Mouse (Mus musculus): ENCODE measurements around the gene 1700025B11Rik. TPM values are rescaled to one million over a fixed set of nuclear protein-coding genes. Genes with fewer than 3 reads are reported as not detected.
A peak's percentile ranks its signal among the peaks of the same experiment; 100 is the strongest.

The 1700025B11Rik gene
- not detected in 2 replicates for polyA plus RNA-seq (2015; fragmentation: Nextera tagmentation; extraction: Ambion mirVana)

- no peaks in the 10 kb centered on the region for H3K27me3 ChIP-seq
- no peak within 1 kb of the TSS for H3K27ac ChIP-seq (replicated peaks)
- no peak within 1 kb of the TSS for H3K4me2 ChIP-seq (replicated peaks)
- no peak within 1 kb of the TSS for H3K9ac ChIP-seq
- H3K4me1 ChIP-seq, result no peaks in the 10 kb centered on the region
- H3K4me3 ChIP-seq (replicated peaks), result no peak within 1 kb of the TSS
- no peak for ATAC-seq (ENCODE audit: insufficient number of reproducible peaks, low FRiP score, low TSS enrichment, low read depth)
- H3K36me3 ChIP-seq, result no peaks in the 10 kb centered on the region
- no peaks in the 10 kb centered on the region for H3K9me3 ChIP-seq (replicated peaks)
These were observed at the start of gene 1700025B11Rik for GRCm38 (mm10) chr15:77561792-77562191. 1700025B11Rik (minus strand) TSS chr15:77561892.

GRCm38 (mm10) chr15:77606069-77606468 lies 44.4 kb upstream of the 1700025B11Rik start:
- no peaks in the 10 kb centered on the region for H3K4me1 ChIP-seq
- H3K4me3 ChIP-seq (replicated peaks), result no peak overlapping the region
- ATAC-seq (ENCODE audit: insufficient number of reproducible peaks, low FRiP score, low TSS enrichment, low read depth), result no peak
- no peaks in the 10 kb centered on the region for H3K27me3 ChIP-seq
- 94% methylated on average over 3 of the region's 3 CpGs for WGBS
- H3K9ac ChIP-seq, result no peak overlapping the region
- H3K9me3 ChIP-seq (replicated peaks), result no peaks in the 10 kb centered on the region
- no peaks in the 10 kb centered on the region for H3K36me3 ChIP-seq
- H3K4me2 ChIP-seq (replicated peaks), result no peak overlapping the region
- H3K27ac ChIP-seq (replicated peaks), result no peak overlapping the region

- 97% methylated on average over 1 of the region's 1 CpGs for WGBS
These were observed 37.3 kb upstream of the 1700025B11Rik start, which contains the start of gene Gm36245 for GRCm38 (mm10) chr15:77598958-77599357. Gm36245 (plus strand) TSS chr15:77599258.

GRCm38 (mm10) chr15:77598429-77598828 lies 36.7 kb upstream of the 1700025B11Rik start:
- no peaks in the 10 kb centered on the region for H3K36me3 ChIP-seq
- H3K4me2 ChIP-seq (replicated peaks), result no peak overlapping the region
- no peaks in the 10 kb centered on the region for H3K9me3 ChIP-seq (replicated peaks)
- no peaks in the 10 kb centered on the region for H3K27me3 ChIP-seq
- H3K9ac ChIP-seq, result no peak overlapping the region
- 63% methylated on average over 3 of the region's 3 CpGs for WGBS
- H3K4me3 ChIP-seq (replicated peaks), result no peak overlapping the region
- no peak for ATAC-seq (ENCODE audit: insufficient number of reproducible peaks, low FRiP score, low TSS enrichment, low read depth)
- H3K4me1 ChIP-seq, result no peaks in the 10 kb centered on the region
- H3K27ac ChIP-seq (replicated peaks), result no peak overlapping the region

More at GRCm38 (mm10) chr15:77598958-77599357, 37.3 kb upstream of the 1700025B11Rik start, which contains the start of gene Gm36245:
- Histone ChIP-seq H3K4me2 (replicated peaks) (no peak within 1 kb of the TSS), H3K27me3 (no peaks in the 10 kb centered on the region), H3K9me3 (replicated peaks) (no peaks in the 10 kb centered on the region), H3K27ac (replicated peaks) (no peak within 1 kb of the TSS), H3K36me3 (no peaks in the 10 kb centered on the region), H3K4me1 (no peaks in the 10 kb centered on the region), H3K9ac (no peak within 1 kb of the TSS), H3K4me3 (replicated peaks) (no peak within 1 kb of the TSS)
- no peak for ATAC-seq (ENCODE audit: insufficient number of reproducible peaks, low FRiP score, low TSS enrichment, low read depth)

GRCm38 (mm10) chr15:77595961-77596360 lies 34.3 kb upstream of the 1700025B11Rik start, which contains the start of gene Apol10b:
Apol10b (minus strand) TSS chr15:77596125.
- H3K9ac ChIP-seq, result no peak within 1 kb of the TSS
- H3K4me3 ChIP-seq (replicated peaks), result no peak within 1 kb of the TSS
- no peak within 1 kb of the TSS for H3K27ac ChIP-seq (replicated peaks)
- no peaks in the 10 kb centered on the region for H3K36me3 ChIP-seq
- no peaks in the 10 kb centered on the region for H3K4me1 ChIP-seq
- no peak for ATAC-seq (ENCODE audit: insufficient number of reproducible peaks, low FRiP score, low TSS enrichment, low read depth)
- 0 out of 2 replicates have a peak within 1 kb of the TSS, but pooled peaks have one; percentile 8 for H3K4me2 ChIP-seq (replicated peaks)
- no peaks in the 10 kb centered on the region for H3K9me3 ChIP-seq (replicated peaks)
- no peaks in the 10 kb centered on the region for H3K27me3 ChIP-seq
- 42% methylated on average over 5 of the region's 5 CpGs for WGBS

- no peak overlapping the region for H3K9ac ChIP-seq
- ATAC-seq (ENCODE audit: insufficient number of reproducible peaks, low FRiP score, low TSS enrichment, low read depth), result no peak
These were observed 31.9 kb upstream of the 1700025B11Rik start for GRCm38 (mm10) chr15:77593557-77593956.

GRCm38 (mm10) chr15:77590881-77591280 lies 29.2 kb upstream of the 1700025B11Rik start:
- WGBS, result 60% methylated on average over 2 of the region's 2 CpGs
- Histone ChIP-seq H3K9me3 (replicated peaks) (no peaks in the 10 kb centered on the region), H3K27ac (replicated peaks) (no peak overlapping the region), H3K9ac (no peak overlapping the region), H3K27me3 (no peaks in the 10 kb centered on the region), H3K4me2 (replicated peaks) (no peak overlapping the region), H3K36me3 (no peaks in the 10 kb centered on the region), H3K4me3 (replicated peaks) (no peak overlapping the region), H3K4me1 (no peaks in the 10 kb centered on the region)
- ATAC-seq (ENCODE audit: insufficient number of reproducible peaks, low FRiP score, low TSS enrichment, low read depth), result no peak

More at GRCm38 (mm10) chr15:77593557-77593956, 31.9 kb upstream of the 1700025B11Rik start:
- H3K4me3 ChIP-seq (replicated peaks), result no peak overlapping the region
- H3K36me3 ChIP-seq, result no peaks in the 10 kb centered on the region
- WGBS, result 83% methylated on average over 1 of the region's 1 CpGs
- no peak overlapping the region for H3K4me2 ChIP-seq (replicated peaks)
- no peaks in the 10 kb centered on the region for H3K4me1 ChIP-seq
- H3K9me3 ChIP-seq (replicated peaks), result no peaks in the 10 kb centered on the region
- no peak overlapping the region for H3K27ac ChIP-seq (replicated peaks)
- H3K27me3 ChIP-seq, result no peaks in the 10 kb centered on the region

GRCm38 (mm10) chr15:77588981-77589380 lies 27.3 kb upstream of the 1700025B11Rik start:
- Histone ChIP-seq H3K27me3 (no peaks in the 10 kb centered on the region), H3K4me2 (replicated peaks) (no peak overlapping the region), H3K9me3 (replicated peaks) (no peaks in the 10 kb centered on the region), H3K4me3 (replicated peaks) (no peak overlapping the region), H3K9ac (no peak overlapping the region), H3K36me3 (no peaks in the 10 kb centered on the region), H3K4me1 (no peaks in the 10 kb centered on the region), H3K27ac (replicated peaks) (no peak overlapping the region)
- no peak for ATAC-seq (ENCODE audit: insufficient number of reproducible peaks, low FRiP score, low TSS enrichment, low read depth)

GRCm38 (mm10) chr15:77587026-77587425 lies 25.3 kb upstream of the 1700025B11Rik start:
- Histone ChIP-seq H3K36me3 (no peaks in the 10 kb centered on the region), H3K9me3 (replicated peaks) (no peaks in the 10 kb centered on the region), H3K9ac (no peak overlapping the region), H3K4me3 (replicated peaks) (no peak overlapping the region), H3K4me2 (replicated peaks) (no peak overlapping the region), H3K27ac (replicated peaks) (no peak overlapping the region), H3K27me3 (no peaks in the 10 kb centered on the region), H3K4me1 (no peaks in the 10 kb centered on the region)
- ATAC-seq (ENCODE audit: insufficient number of reproducible peaks, low FRiP score, low TSS enrichment, low read depth), result no peak

GRCm38 (mm10) chr15:77581681-77582080 lies 20.0 kb upstream of the 1700025B11Rik start:
- Histone ChIP-seq H3K4me3 (replicated peaks) (no peak overlapping the region), H3K27ac (replicated peaks) (no peak overlapping the region), H3K4me1 (no peaks in the 10 kb centered on the region), H3K9ac (no peak overlapping the region), H3K36me3 (no peaks in the 10 kb centered on the region), H3K4me2 (replicated peaks) (no peak overlapping the region), H3K9me3 (replicated peaks) (no peaks in the 10 kb centered on the region), H3K27me3 (no peaks in the 10 kb centered on the region)
- ATAC-seq (ENCODE audit: insufficient number of reproducible peaks, low FRiP score, low TSS enrichment, low read depth), result no peak
- 51% methylated on average over 1 of the region's 1 CpGs for WGBS

GRCm38 (mm10) chr15:77579311-77579710 lies 17.6 kb upstream of the 1700025B11Rik start:
- ATAC-seq (ENCODE audit: insufficient number of reproducible peaks, low FRiP score, low TSS enrichment, low read depth), result no peak

GRCm38 (mm10) chr15:77578801-77579200 lies 17.1 kb upstream of the 1700025B11Rik start:
- Histone ChIP-seq H3K4me1 (no peaks in the 10 kb centered on the region), H3K27ac (replicated peaks) (no peak overlapping the region), H3K36me3 (no peaks in the 10 kb centered on the region), H3K27me3 (no peaks in the 10 kb centered on the region), H3K4me3 (replicated peaks) (no peak overlapping the region), H3K4me2 (replicated peaks) (no peak overlapping the region), H3K9me3 (replicated peaks) (no peaks in the 10 kb centered on the region), H3K9ac (no peak overlapping the region)
- no peak for ATAC-seq (ENCODE audit: insufficient number of reproducible peaks, low FRiP score, low TSS enrichment, low read depth)
- 94% methylated on average over 2 of the region's 2 CpGs for WGBS

More at GRCm38 (mm10) chr15:77579311-77579710, 17.6 kb upstream of the 1700025B11Rik start:
- no peaks in the 10 kb centered on the region for H3K9me3 ChIP-seq (replicated peaks)
- 88% methylated on average over 4 of the region's 4 CpGs for WGBS
- H3K27me3 ChIP-seq, result no peaks in the 10 kb centered on the region
- no peak overlapping the region for H3K4me3 ChIP-seq (replicated peaks)
- no peaks in the 10 kb centered on the region for H3K4me1 ChIP-seq
- H3K36me3 ChIP-seq, result no peaks in the 10 kb centered on the region
- H3K4me2 ChIP-seq (replicated peaks), result no peak overlapping the region
- no peak overlapping the region for H3K9ac ChIP-seq
- no peak overlapping the region for H3K27ac ChIP-seq (replicated peaks)

All from embryonic facial prominence, embryonic 15.5 days (tissue).